Comparison of ENCODE assay signal across 12 mouse cellular contexts in the genomic region with DNA sequence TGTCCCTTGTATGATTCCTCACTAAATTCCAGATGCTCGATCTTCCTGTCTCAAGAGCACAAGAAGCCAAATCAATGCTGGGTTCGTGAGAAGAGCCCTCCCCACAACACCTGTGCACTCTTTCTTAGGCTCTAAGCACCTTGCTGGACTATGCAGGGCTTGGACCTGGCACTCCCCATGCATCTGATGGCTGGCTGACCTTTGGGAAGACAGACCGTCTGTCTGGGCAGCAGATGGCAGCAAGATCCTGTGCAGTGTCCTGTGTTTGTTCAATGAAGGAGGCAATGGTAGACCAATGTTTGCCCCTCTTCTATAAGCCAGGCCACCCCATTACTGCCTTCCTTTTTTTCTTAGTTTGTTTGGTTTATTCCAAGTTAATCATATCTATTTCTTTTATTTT. TPM values are rescaled to one million over a fixed set of nuclear protein-coding genes. Genes with fewer than 3 reads are reported as not detected.
A peak's percentile ranks its signal among the peaks of the same experiment; 100 is the strongest.
DNase-seq lines count a peak whose midpoint lies in the region; ATAC-seq and TF ChIP-seq lines count a peak whose summit lies in the region.
"Had no signal": no experiment of that assay in that cellular context is flagged by ENCODE, and none has a peak within 500 bp of the region (broad histone marks: within the 10 kb centered on the region; RNA-seq: fewer than 3 reads in every experiment).

No protein-coding gene starts in this region.

- no peak for DNase-seq in kidney, postnatal 0 days (ENCODE audit: low spot score)
- DNase-seq in kidney, postnatal 25 days, result no peak
- no peak for DNase-seq in spleen, adult 2 months (ENCODE audit: low read depth in 1 of 2, low spot score in 2 of 2)
- DNase-seq in spleen, adult 12 weeks (ENCODE audit: low spot score), result no peak
- DNase-seq in cerebellum, postnatal 10 days, result peak; percentile 58 to 70
- DNase-seq in yolk sac, embryonic 10.5 days (ENCODE audit: low spot score), result no peak
- DNase-seq: right cerebral cortex, adult 18-20 months; thymus, postnatal 4 days had no signal

- H3K9me3 ChIP-seq in kidney, postnatal 0 days (replicated peaks; ENCODE audit: low read length), result no peaks in the 10 kb centered on the region
- H3K9me3 ChIP-seq: heart, embryonic 15.5 days; limb, embryonic 13.5 days; neural tube, embryonic 12.5 days had no signal

- H3K27me3 ChIP-seq in kidney, postnatal 0 days (ENCODE audit: insufficient read depth, low read length), result no peaks in the 10 kb centered on the region
- no peaks in the 10 kb centered on the region for H3K27me3 ChIP-seq in spleen, adult 2 months (ENCODE audit: control insufficient read depth, insufficient read depth, low read length)
- H3K27me3 ChIP-seq: heart, embryonic 15.5 days had no signal

- H3K4me1 ChIP-seq in kidney, postnatal 0 days (replicated peaks; ENCODE audit: insufficient read depth, low read length), result no peaks in the 10 kb centered on the region
- no peaks in the 10 kb centered on the region; the same call in none of the 2 replicates for H3K4me1 ChIP-seq in spleen, adult 2 months (ENCODE audit: control insufficient read depth, insufficient read depth, insufficient read length)
- H3K4me1 ChIP-seq: heart, embryonic 15.5 days had no signal

- H3K4me3 ChIP-seq in kidney, postnatal 0 days (replicated peaks; ENCODE audit: low read depth, low read length), result no peak overlapping the region
- no peak overlapping the region for H3K4me3 ChIP-seq in spleen, adult 2 months (ENCODE audit: extremely low read depth, insufficient read depth, insufficient read length)
- H3K4me3 ChIP-seq: heart, embryonic 15.5 days; limb, embryonic 13.5 days; neural tube, embryonic 12.5 days had no signal

- no peaks in the 10 kb centered on the region for H3K36me3 ChIP-seq in kidney, postnatal 0 days (ENCODE audit: insufficient read depth, low read length)
- no peaks in the 10 kb centered on the region for H3K36me3 ChIP-seq in spleen, adult 2 months (ENCODE audit: control insufficient read depth, insufficient read depth, low read length)
- H3K36me3 ChIP-seq: heart, embryonic 15.5 days; limb, embryonic 13.5 days; neural tube, embryonic 12.5 days had no signal

- ATAC-seq in kidney, postnatal 0 days (replicated peaks; ENCODE audit: low FRiP score, low read depth), result no peak
- ATAC-seq in megakaryocyte, adult 5-6 weeks (ENCODE audit: poor library complexity, severe bottlenecking), result no peak

- TF ChIP-seq CTCF in kidney, postnatal 0 days (IDR thresholded peaks at IDR 0.05; ENCODE audit: low read depth), result peak; percentile 37; the same call in 1 of the 2 replicates
- TF ChIP-seq CTCF in spleen, adult 2 months (IDR thresholded peaks at IDR 0.05; ENCODE audit: extremely low read depth, insufficient read depth, insufficient read length, insufficient replicate concordance), result peak; percentile 51; the same call in 1 of the 2 replicates

- H3K9ac ChIP-seq in kidney, postnatal 0 days (ENCODE audit: low read depth, low read length), result no peak overlapping the region
- H3K9ac ChIP-seq: heart, embryonic 15.5 days; limb, embryonic 13.5 days; neural tube, embryonic 12.5 days had no signal

- TF ChIP-seq POLR2A in spleen, adult 2 months (IDR thresholded peaks at IDR 0.05; ENCODE audit: low read depth, low read length), result no peak

- H3K27ac ChIP-seq in kidney, postnatal 0 days, result no peak overlapping the region
- H3K27ac ChIP-seq in spleen, adult 2 months (ENCODE audit: insufficient read depth, low read length), result no peak overlapping the region
- H3K27ac ChIP-seq: heart, embryonic 15.5 days; limb, embryonic 13.5 days; neural tube, embryonic 12.5 days had no signal

- 67% methylated on average over 3 of the region's 3 CpGs for WGBS in kidney, postnatal 0 days
- 80% methylated on average over 3 of the region's 3 CpGs for WGBS in spleen, adult 2 months

- H3K4me2 ChIP-seq in kidney, postnatal 0 days (ENCODE audit: low read length), result no peak overlapping the region
- H3K4me2 ChIP-seq: heart, embryonic 15.5 days; limb, embryonic 13.5 days; neural tube, embryonic 12.5 days had no signal

RNA-seq across cellular contexts. Expression of a gene that starts 32.7 kb away (rescaled TPM):
- polyA plus RNA-seq in kidney, postnatal 0 days (2015; fragmentation: Nextera tagmentation; extraction: Ambion mirVana), result 2.9 and 3.5 TPM in 2 replicates
- 24.8 and 28.0 TPM in 2 replicates for polyA plus RNA-seq in spleen, adult 2 months (2012; rRNA removed)
- 194 and 206 TPM in 2 replicates for total RNA-seq in megakaryocyte, adult 5-6 weeks (2015)
- 27.6 and 49.7 TPM in 2 replicates for total RNA-seq in megakaryocyte, adult 5-6 weeks (2017)

Comparison
In these comparisons a context has a peak if more than half of its experiments do, and no peak if none do; other contexts are left out.
1. DNase-seq: peak in cerebellum, postnatal 10 days (2 of 2); none in kidney, postnatal 0 days (single experiment), kidney, postnatal 25 days (0 of 2), spleen, adult 2 months (0 of 2), spleen, adult 12 weeks (single experiment) and yolk sac, embryonic 10.5 days (single experiment).